Mouse (Mus musculus) lung, postnatal 25 days (tissue): ENCODE measurements around the gene Taf15.
A peak's percentile ranks its signal among the peaks of the same experiment; 100 is the strongest.

Experiments
- DNase-seq: peaks from one replicate; pipeline ENCODE4 v3.0.0; 2022; ENCODE audit warnings: low spot score

Taf15 gene

DNA sequence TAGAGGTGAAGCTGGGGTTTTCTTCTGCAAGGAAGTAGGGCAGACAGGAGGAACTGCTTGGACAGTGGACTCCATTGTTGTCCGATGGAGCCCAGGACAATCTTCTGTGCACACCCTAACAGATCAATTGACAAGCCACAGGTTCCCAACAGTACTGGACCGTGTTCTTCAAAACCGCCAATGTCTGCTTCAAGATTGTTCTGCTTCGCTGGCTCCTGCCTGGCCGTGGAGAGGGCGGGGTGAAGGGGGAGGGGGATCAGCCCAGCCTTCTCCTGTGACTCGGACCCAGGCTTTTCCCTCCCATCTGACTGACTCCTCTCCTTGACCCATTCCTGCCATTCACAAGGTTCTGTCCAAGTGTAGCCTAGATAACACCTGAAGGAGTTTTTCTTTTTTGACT lies 15.6 kb upstream of the Taf15 start:
- DNase-seq, result no peak

DNA sequence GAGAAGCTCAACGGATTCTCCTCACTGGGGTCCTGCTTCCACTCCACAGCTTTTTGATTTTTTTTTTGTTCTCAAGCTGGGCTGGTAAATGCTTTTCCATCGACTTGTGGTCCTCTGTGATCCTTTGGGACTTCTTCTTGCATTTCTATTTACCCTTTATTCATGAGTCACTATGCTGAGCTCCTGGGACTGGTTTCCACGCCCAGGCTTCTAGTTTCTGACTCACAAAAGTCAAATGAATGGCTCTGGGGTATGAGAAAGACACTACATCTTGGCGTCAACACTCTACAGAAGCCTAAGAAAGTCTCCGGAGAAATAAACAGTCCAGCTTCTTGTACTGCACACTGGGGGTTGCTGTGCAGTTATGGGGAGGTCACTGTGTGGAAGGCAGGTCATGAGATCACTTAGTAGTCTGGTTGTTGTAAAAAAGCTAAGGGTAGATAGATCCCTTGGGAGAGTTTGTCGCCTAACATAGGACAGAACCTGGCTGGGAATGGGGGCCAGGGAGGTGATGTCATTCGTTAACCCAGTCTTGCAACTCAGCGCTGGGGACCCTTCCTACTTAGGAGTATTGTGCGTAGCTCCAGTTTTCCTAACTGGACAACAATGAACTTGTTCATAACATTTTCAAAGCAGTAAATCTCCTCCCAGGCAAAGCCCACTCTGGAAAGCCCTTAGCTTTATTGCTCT lies 14.8 kb upstream of the Taf15 start:
- no peak for DNase-seq

DNA sequence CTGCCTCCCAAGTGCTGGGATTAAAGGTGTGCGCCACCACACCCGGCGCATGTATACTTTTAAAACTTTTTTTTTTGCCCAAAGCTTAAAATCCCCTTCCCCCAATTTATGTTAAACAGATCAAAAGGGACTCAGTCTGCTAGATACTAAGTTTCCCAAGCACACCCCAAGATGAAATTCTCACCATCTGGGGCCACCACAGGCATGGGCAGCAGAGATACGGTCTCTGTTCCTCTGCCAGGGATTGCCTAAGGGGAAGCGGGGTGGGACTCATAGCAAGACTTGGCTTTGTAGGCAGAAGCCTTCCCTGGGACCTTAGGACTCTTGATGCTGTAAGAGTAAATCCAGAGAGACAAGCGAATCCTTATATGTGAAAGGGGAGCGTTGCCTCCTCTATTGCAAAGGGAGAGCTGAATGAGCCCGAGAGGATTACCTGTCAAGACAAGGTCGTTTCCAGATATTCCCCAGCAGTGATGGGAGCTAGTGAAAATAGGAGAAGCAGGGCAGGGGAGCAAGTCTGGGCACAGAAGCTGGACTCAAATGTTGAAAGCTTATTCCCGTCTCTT lies 11.3 kb upstream of the Taf15 start:
- DNase-seq, result no peak

DNA sequence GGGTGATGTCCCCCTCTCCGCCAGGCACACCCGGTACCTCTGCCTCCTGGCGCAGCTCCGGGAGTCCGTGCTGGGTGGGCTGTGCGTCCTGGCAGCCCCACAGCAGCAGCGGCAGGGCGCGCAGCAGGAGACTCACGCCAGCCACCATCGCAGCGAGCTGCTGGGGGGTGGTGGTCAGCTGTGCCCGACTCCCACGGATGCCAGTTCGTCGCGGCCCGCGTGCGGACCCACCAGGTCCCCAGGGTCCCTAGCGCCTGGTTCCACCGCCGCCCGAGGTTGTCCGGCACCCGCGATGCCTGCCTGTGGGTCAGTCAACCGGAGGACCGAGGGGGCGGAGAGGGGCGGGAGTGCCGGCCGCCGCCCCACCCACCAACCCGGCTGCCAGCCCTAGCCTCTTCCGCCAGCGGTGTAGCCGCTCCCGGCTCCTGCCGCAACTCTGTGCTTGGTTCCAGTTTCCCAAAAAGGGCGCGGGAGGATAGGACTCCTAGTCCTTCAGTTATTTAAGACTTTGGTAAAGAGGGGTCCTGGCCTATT lies 10.1 kb upstream of the Taf15 start, which contains the start of gene Mmp28:
Gene Mmp28 (minus strand): TSS at position 361 of the 534 bp plus-strand sequence.
- peak; percentile 72 for DNase-seq

DNA sequence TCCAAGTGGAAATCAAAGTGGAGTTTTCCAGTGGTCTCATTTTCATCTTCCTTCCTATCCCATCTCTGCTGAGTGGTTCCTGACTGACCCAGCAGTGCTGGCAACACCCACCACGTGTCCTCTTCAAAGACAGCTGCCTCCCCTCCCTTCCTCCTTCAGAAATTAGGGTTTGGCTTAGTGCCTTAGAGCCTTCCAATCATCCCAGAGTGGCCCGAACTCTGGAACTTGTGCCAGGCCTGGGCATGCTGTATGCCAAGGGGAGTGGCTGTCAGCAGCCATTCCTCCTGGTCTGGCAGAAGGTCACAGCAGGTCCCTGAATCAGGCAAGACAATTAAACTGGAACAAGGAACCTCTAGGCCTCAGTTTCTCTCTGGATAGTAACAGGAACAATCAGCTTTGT lies 6.9 kb upstream of the Taf15 start:
- peak; percentile 83 for DNase-seq

DNA sequence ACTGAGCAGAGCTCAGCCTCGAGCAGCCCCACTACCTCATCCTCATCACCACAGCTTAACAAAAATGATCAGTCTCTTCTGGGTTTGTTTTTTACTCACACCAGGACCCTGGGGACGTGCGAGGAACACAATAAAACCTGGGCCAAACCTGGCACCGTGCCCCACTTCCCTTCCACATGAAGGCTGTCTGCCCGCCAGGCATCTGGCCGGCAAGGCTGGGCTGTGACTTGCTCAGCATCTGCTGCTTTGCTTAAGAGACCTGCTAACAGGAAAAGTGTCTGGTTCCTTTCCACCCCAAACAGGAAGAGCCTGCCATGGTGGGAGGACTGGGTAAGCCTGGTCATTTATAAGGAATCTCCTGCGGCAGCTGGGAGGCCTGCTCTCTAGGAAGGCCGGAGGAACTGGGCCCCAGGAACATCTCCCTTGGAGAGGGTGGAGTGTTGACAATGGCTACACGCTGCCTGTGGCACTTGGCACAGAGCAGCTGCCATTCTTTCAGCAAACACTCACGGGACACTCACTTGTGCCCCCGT lies 5.7 kb upstream of the Taf15 start:
- DNase-seq, result peak; percentile 76

DNA sequence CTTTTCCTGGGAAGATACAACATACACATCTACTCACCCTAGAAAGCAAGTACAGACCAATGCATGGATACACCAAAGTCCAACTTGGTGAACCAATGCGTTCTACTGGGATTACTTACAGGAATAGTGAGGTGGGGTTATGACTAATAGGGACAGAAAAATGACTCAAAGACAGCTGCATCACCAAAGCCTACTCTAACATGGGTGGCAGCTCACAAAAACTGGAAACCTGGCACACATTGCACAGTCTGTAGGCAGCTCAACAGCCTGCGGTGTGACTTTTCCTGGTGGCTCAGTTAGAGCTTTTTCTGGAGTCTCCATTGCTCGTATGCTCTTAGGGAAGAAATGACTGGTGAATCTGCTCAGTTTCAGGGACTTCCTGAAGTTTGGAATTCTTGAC lies 4.1 kb upstream of the Taf15 start:
- no peak for DNase-seq

DNA sequence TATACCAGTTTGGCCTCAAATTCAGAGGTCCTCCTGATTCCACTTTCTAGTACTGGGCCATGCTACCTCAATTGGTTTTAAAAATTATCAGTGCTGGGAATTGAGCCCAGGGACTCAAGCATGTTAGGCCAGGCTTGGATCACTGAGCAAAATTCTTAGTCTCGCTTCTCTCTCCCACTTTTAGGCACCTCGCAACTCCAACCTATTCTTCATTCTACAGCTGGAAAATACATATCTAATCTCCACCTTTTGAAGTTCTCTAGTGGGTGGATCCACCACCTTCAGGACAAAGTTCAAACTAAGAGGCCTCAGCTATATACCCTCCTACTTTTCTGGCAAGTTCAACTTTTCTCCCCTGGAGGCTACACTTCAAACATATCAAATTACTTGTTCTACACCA lies 1.1 kb upstream of the Taf15 start:
- DNase-seq, result no peak

DNA sequence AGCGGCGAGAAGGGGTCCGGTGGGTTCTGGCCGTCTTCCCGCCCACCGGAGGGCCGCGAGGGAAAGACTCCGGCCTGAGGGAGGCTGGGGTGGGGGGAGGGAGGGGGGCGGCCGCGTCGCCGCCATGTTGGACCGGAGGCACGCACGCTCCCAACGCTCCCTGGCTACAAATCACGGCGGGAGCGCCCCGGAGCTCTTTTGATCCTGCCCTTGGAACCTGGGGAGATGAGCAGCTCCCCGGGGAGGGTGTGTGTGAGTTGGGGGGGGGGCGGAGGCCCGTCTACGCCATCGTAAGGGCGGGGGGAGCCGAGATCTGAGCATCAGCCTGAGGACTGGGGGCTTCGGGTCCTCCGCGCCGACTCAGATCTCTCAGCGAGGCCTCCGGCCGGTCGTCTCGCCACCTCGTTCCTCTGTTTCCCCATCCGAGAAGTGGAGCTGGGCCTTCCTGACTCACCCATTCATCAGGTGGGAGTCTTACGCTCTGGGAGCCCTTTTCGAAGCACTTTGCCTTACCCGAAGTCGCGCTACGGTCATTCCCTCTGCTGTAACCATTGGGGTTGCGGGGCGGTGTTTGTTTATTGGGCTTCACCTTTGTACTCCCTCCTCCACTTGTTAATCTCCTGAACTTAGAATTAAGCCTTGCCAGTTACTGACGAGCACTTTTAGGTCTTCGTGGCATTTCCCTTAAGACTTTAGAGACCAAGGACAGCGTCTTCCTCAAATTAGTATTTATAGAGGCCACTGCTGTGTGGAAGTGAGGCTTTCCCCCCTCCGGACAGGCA lies 540 bp downstream of the Taf15 start:
- no peak for DNase-seq

DNA sequence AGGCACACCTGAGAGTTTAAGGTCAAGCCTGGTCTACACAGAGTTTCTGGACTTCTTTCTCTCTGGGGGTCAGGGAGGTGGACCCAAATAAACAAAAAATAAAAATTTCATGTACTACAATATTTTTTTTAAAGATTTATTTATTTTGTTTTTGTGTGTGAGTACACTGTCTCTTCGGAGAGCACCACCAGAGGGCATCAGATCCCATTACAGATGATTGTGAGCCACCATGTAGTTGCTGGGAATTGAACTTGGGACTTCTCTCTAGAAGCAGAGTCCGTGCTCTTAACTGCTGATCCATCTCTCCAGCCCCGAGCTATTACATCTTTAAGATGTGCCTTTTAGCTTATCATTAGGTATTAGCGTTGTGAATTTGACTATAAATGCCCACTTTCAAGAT lies 18.6 kb downstream of the Taf15 start:
- no peak for DNase-seq

DNA sequence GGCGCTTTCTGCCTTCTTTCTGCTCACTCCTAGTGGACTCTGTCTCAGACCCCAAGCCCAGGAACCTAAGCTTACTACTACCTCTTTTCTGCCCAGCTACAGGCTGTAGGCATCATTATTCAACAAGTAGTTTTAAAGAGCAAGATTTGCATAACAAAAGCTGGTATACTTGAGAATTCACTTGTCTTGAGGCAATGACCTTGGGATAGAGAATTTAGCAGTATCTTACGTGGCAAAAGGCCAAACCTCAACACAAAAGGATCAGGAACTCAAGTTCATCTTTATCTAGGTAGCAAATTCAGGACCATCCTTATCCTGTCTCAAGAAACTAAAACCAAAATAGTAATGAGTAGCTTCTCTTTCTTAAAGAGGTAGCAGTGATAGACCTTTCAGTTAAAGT lies 22.7 kb downstream of the Taf15 start:
- no peak for DNase-seq

DNA sequence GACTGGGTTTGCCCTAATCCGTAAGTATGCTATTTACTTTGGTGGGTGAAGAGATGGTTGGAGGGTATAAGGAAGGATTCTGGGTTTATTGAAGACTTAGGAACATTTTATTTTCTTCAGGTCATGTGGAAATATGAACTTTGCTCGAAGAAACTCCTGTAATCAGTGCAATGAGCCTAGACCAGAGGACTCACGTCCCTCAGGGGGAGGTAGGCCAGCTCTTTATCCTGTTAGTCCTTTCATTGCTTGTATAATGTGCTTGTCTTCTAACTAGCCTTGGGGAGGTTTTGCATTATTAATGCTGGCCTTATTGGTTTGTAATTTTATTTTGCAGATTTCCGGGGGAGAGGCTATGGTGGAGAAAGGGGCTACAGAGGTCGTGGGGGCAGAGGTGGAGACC lies 31.4 kb downstream of the Taf15 start:
- DNase-seq, result no peak

DNA sequence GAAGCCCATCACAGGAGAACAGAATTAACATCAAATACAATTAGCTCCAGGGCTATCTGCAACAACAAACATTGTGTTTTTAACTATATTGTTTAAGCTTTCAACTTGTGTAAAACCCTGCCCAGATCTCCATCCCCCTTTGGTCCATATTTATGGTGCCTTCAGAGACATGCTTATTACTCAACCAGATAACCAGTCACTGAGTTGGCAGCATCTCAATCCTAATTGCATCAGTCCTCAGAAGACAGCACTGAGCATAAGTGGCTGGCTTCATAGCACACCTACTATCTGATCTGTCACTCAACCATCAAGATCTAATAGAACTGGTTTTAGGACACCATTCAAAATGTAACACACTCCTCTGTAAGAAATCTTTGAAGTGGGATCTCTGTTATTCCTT lies 36.6 kb downstream of the Taf15 start:
- no peak for DNase-seq

DNA sequence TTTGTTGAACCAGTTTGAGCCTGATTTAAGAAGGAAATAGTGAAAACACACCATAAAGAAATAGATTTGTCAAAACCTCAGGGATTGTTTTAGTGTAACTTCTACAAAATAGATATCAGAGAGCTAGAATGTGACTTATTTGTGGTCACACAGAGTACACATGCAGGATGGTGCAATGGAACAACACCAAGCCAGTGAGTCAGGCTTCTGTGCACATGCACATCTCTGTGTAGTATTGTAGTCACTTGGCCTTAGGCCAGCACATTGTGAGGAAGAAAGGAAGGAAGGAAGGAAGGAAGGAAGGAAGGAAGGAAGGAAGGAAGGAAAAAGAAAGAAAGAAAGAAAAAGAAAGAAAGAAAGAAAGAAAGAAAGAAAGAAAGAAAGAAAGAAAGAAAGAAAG lies 44.3 kb downstream of the Taf15 start:
- no peak for DNase-seq

DNA sequence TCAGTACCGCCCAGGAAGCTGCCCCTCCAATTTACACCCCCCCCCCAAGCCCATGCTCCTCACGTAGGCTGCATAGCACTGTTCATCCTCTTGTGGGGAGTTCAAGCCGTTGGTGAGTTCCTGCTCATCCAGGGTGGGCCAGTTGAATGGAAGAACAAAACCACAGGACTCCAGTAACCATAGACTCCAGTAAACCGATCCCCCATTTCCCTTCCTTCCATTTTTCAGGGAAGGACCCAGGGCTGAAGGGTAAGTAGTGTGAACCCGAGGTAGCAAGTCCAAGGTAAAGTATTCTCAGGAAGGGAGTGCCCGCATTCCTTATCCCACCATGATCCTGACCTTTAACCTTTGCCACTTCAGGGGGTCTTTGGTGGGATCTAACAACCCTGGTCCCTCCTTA lies 45.5 kb downstream of the Taf15 start:
- DNase-seq, result no peak

DNA sequence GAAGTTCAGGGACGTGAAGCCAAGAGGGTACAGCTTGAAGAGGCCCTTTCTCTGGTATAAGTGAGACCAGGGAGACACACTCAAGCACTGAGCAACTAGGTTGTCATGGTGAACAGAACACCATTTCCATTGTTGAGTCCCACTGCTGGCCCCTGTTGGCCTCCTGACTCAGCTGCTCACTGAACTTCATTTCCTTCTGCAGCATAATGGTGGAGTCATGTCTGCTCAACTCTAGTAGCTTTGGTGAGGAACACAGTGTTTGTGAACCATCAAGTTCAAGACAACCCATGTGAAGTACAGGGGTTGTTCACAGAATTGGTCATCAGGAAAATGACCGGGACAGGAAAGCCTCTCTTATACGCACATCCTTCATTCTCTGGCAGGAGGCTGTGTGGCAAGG lies 49.2 kb downstream of the Taf15 start, which contains the start of gene Heatr9:
Gene Heatr9 (minus strand): TSS at position 101 of the 400 bp plus-strand sequence.
- DNase-seq, result no peak

DNA sequence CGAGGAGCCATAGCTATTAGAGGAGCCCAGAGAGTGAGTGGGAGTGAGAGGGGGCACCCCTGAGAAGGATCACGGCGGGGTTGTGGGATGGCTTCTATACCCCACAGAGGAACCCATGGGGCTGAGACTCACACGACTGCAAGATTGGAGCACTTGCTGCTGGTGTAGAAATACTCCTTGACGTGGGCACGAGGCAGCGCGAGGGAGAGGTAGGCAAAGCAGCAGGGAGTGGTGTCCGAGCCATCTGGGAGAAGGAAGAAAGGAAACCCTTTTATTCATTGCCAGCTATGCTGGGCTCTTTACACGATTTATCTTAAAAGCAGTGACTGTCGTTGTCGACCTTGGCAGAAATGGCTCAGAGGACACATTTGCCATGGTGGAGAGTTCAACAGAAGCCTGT lies 56.1 kb downstream of the Taf15 start:
- no peak for DNase-seq

DNA sequence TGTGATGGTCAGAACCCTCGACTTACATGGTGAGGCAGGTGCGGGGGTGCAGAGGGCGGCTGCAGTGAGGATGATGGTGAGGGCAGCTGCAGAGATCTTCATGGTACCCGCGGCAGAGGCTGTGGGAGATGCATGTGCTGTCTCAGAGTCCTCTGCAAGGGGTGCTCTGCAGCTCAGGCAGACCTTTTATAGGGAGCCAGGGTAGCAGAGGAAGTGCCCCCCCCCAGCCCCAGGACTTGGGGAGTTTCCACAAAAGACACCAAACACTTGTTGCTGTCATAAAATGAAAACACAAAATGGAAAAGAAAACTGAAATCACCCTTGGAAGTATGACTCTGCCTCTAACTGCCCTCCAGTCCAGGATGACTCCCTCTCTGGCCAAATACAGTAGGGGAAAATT lies 57.5 kb downstream of the Taf15 start, which contains the start of gene Ccl5:
Gene Ccl5 (minus strand): TSS at position 159 of the 400 bp plus-strand sequence.
- no peak for DNase-seq

DNA sequence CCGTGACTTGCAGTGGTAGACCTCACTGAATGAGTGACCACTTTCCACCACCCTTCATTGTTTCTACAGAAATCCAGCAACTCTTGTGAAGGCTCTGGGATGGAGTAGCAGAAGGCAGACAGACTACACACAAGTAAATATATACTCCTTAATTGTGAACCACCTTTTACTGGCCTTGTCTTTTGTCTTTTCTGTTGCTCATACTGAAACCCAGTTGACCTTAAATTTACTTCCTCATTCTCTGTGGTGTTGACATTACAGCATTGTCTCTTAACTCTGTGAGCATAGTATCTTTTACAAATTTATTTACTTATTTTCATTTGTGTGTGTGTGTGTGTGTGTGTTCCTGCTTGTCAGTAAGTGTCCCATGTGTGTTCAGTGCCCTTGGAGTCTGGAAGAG lies 60.3 kb downstream of the Taf15 start:
- DNase-seq, result no peak

DNA sequence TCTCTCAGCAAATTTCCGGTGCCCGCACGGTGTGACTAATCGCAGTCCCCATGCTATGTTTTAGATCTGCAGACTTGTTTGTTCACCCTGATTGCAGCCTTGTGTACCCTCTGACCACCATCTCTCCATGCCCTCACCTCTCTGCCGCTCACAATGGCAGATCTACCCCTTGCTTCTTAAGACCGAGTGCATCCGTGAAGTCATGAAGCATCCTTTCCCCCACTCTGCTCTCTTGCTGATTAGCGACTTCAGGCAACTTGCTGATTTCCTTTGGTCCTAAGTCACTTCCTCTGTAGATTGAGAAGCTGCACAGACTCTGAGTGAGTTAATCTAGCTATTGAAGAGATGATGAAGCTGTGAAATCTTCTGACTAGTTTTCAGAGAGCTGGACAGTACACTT lies 61.3 kb downstream of the Taf15 start:
- DNase-seq, result no peak

DNA sequence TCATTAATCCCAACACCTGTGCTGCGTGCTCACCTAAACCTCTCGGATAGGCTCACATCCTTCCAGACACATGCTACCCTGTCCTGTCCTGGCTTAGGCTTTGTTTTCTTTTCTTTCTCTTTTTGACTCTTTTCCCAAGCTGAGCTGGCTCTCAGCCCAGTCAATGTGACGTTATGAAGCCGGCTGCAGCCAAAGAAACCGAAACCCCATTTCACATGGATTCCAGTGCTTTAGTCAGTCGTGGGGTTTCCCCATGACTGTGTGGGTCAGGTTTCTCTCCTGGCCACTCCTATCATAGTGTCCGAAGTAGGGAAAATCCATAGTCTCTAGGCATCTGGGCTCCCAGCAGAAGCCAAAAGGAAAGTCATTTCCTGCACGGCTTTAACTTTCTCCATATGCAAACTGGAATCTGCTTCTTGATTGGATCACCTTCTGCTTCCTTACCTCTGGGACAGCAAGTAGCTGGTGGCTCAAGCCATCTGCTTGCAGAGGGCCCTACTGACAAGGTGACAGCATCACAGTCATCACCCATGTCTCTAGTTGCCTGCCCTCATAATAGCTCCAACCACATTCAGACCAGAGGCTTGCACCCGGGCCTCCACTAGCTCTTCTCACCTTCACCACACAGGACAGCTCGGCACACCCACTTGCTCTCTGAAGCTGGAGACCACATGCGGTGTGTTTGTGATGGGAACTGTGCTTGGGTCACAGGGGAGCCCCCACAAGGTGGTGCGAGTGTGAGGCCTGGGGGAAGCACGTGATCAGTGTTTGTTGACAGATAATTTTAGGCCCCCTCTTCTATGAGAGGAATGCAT lies 61.9 kb downstream of the Taf15 start:
- peak; percentile 65 for DNase-seq

DNA sequence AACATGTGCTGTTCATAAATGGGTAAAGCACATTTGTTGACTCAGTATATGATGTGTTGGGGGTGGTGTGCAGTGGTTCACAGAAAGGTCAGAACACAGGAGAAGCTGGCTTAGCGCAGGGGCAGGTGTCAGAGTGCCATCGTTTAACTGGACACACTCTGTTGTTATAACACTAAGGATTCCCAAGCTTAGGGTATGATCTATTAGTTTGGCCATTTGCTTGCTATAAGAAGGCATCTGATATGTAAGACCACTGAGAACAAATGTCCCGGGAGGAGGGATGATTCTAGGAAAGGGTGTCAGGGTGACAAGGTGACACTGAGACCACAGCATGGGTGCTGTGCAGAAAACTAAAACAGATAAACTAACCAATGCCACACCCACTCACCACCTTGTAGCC lies 63.9 kb downstream of the Taf15 start:
- DNase-seq, result no peak
